Mouse (Mus musculus): ENCODE data around the gene Dcpp2.
"Not testable (repeated sequence)": the region's sequence is repeated elsewhere in the genome, so short reads cannot be mapped to it uniquely, and the experiment has no call there.

Gene Dcpp2

DNA sequence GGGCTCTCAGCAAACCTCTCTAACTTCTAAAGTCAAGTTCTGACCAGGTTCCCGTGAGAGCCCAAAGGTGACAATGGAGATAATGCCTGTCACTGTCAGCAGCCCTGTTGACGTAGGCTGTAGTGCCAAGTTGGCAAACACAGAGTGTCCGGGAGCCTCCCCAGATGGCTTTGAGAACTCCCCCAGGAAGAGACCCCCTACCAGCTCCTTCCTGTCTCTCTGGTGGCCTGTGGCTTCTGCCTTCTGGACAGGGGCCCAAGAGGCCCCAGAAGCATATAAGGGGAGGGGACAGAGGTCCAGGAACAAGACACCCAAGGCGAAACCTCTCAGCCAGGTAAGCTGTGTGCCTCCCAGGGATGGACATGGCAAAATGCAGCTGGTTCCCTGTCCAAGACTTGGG is at the start of gene Dcpp2, which contains the start of gene Dcpp1:
Dcpp2 (plus strand) TSS at position 305 of the 400 bp plus-strand sequence.
Dcpp1 (plus strand) TSS at position 301 of the 400 bp plus-strand sequence.
- not testable (repeated sequence) for DNase-seq (ENCODE audit: low read depth, low spot score)

DNA sequence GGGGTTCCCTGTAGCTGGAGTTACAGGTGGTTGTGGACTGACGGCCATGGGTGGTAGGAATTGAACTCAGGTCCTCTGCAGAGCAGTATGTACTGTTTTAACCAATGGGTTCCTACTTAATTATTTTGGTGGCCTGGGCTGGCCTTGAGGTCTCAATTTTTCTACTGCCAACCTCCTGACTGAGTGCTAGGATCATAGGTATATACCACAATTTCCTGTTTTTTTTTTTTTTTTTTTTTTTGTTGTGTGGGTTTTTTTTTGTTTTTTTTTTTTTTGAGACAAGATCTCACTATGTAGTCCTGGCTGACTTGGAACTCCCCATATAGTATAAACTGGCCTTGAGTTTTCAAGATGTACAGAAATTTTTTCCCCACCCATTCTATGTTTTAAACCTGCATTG is 49.5 kb upstream of the Dcpp2 start:
- DNase-seq (ENCODE audit: low read depth, low spot score): no peak

DNA sequence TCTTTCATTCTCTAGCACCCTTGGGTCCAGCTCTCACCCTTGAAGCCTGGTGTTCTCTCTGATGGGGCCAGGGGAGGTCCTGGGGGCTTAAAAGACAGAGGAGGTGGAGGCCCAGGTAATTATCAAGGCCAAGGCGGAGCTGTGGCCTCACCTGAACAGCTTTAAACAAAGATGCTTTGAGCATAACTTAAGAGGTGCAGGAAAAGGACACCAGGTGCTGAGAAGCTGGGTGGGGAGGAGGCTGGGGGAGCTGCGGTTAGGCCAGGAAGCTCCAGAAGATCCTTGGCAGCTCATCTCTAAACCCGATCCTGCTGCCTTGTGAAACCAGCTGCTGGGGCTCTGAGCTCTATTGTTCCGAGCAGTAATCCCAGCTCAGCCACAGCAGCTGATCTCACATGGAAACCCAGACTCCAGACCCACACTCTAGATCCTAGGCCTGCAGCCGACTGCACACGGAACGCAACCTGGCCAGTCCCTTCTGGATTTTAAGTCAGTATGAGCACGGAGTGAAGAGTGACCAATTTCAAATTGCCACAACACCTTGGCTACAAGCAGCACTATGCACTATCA is 44.6 kb upstream of the Dcpp2 start, which contains the start of gene Prss33:
Prss33 (minus strand) TSS at position 51 of the 570 bp plus-strand sequence.
- DNase-seq (ENCODE audit: low read depth, low spot score): no peak

DNA sequence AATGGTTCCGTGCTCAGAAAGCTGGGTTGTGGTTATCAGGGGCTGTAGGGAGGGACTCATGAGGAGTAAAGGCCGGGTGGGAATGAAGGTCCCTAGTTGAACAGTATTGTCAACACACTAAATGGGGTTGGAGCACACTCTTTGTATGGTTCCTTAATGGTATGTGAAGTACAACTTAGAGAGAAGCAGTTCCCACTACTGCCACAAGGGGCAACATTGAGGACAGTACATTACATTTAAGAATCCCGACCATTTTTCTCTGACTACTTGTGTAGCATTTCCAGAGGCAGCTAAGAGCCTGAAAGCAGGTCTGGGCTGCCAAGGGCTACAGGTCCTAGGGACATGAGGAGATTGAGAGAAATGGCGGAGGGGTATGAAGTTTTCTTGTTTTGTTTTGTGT is 39.5 kb upstream of the Dcpp2 start:
- no peak for DNase-seq (ENCODE audit: low read depth, low spot score)

DNA sequence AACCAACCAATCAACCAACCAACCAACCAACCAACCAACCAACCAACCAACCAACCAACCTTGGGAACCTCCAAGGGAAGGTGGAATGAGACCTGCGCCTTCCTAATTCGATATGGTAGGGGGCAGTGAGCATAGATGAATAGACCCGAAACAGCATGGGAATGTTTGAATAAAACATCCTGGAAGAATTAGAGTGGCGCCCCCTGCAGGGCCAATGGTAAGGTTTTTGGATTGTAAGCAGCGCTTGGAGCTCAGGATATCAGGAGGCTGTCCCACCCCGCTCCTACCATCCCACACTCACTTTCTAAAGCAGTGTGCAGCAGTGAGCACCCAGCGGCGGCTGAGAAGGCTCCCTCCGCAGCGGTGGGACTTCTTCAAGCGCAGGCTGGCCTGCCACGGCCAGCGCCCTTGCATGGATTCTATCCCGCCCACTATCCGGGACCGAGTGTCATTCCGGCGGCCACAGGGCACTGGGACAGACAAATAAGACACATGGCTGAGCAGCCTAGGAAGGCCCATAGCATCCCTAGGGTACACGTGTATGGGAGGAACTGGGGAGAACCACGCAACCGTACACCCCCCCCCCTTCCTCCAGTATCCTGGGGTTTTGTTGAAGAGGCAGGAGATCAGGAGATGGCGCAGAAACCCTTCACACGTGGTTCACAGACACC is 37.4 kb upstream of the Dcpp2 start:
- no peak for DNase-seq (ENCODE audit: low read depth, low spot score)

DNA sequence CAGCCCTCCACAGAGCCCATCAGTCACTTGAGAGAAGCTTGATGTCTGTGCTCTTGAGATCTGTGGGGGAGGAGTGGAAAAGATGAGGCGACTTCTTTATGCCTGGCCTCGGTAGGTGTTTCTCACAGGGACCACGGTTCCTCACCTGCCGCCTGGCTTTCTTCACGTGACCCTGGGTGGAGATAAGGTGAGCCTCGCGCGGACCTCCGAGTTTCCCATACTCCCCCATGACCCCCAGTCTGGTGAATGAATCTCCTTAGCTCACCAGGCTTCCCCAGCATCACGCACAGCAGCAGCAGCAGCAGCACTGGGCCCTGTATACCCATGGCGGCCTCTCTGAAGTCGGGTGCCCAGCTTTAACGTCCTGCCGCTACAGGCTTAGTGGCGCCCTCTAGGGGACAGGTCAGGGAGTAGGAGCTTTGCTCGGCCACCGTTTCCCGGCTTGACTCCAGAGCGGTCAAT is 36.8 kb upstream of the Dcpp2 start, which contains the start of the genes Prss32 and Prss41:
Prss32 (plus strand) TSS at position 44 of the 462 bp plus-strand sequence.
Prss41 (minus strand) TSS at position 361 of the 462 bp plus-strand sequence.
- DNase-seq (ENCODE audit: low read depth, low spot score): no peak

DNA sequence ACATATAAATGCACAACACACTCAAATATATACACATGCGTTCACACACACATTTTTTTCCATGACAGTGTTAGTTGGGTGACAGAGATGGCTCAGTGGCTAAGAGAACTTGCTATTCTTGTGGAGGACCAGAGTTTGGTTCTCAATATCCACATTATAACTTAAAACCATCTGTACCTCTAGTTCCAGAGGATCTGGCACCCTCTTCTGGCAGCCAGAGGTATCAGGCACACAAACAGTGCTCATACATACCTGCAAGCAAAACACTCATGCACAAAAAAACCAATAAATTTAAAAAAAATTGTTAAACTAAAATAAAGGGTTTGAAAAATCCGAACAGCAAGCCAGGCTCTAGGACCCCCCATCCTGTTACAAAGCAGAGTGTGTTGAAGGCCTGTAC is 30.7 kb upstream of the Dcpp2 start:
- no peak for DNase-seq (ENCODE audit: low read depth, low spot score)

DNA sequence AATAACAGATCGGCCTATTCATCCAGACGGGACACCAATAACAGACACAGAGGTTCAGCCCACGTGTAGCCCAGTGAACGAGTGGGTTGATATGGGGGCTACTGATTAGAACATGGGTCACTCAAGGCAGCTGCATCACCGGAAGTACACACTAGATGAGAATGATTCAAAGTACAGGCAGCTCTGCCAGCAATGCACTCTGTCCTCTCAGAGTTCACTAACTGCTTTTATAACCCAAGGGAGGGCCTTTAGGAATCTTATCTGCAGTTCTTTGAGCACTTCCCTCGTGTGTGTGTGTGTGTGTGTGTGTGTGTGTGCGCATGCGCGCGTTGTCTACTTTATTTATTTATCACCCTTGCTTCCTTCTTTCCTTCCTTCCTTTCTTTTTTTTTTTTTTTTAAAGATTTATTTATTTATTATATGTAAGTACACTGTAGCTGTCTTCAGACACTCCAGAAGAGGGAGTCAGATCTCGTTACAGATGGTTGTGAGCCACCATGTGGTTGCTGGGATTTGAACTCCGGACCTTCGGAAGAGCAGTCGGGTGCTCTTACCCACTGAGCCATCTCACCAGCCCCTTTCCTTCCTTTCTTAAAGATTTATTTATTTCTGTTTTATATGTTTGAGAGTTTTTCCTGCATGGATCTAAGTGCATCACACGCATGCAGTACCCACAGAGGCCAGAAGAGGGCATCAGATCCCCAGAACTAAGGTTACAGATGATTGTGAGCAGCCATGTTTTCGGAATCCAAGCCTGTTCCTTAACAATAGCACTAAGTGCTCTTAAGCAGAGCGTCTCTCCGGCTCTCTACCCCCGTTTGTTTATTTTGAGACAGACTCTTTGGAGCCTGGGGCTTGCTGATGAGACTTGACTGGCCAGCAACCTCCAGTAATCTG is 29.6 kb upstream of the Dcpp2 start:
- no peak for DNase-seq (ENCODE audit: low read depth, low spot score)

DNA sequence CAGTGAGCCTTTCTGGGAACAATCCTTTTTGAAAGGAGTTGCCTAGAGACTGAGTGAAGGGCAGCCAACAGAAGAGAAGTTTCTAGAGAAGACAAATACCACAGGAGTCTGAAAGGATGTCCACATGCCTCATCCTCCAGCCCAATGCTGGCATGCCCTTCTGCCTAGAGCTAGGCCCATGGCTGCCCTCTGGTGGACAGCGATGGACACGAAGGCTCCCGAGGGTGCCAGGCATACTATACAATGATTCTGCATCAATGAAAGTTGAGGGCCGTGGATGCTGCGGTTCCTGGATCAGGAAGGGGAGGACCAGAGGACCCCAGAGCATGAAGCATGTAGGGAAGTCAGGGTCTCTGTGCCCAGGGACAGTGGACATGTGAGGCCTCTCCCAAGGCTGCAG is 27.4 kb upstream of the Dcpp2 start:
- no peak for DNase-seq (ENCODE audit: low read depth, low spot score)

DNA sequence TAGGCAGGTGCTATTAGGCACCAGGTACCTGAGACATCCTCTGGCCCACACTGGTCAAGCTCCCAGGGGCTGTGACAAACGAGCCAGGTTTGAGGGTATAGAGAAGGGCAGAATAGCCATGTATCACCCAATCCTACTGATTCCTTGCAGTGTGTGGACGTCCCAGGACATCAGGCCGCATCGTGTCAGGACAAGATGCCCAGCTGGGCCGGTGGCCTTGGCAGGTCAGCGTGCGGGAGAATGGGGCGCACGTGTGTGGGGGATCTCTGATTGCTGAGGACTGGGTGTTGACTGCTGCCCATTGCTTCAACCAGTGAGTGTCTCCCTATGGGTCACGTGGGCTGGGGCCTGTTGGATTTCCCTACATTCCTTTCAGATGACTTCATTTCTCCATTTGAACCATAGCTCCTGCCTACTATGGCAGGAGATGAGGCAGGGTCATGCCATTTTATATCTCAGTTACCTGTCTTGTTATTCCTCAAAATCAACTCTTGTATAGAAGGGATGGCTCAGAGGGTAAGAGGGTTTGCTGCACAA is 26.4 kb upstream of the Dcpp2 start:
- no peak for DNase-seq (ENCODE audit: low read depth, low spot score)

DNA sequence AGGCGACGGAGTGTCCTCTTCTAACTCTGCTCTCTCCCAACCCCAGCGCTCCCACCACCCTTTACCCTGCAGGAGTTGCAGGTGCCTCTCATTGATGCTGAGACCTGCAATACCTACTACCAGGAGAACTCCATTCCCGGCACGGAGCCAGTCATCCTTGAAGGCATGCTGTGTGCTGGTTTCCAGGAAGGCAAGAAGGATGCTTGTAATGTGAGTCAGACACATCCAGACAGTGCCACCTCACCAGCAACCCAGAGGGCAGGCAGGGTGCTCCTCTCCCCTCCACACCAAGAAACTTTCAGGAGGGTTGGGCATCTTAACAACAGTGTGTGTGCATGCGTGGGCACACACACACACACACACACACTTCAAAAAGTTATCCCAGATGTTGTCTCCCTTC is 23.5 kb upstream of the Dcpp2 start:
- DNase-seq (ENCODE audit: low read depth, low spot score): no peak

DNA sequence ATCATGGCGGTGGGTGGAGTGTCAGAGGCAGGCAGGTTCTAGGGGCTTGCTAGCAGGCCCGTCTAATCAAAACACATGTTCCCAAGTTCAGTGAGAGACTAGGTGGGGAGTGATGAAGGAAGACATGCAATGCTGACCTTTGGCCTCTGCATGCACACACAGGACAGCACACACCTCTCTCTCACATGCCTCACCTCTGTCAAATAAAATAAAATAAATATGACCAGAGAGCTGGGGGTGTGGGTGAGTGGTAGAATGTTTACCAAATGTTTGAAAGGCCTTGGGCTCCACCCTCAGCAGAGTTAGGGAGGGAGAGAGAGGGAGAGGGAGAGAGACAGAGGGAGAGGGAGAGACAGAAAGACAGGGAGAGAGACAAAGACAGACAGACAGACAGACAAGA is 22.8 kb upstream of the Dcpp2 start:
- no peak for DNase-seq (ENCODE audit: low read depth, low spot score)

DNA sequence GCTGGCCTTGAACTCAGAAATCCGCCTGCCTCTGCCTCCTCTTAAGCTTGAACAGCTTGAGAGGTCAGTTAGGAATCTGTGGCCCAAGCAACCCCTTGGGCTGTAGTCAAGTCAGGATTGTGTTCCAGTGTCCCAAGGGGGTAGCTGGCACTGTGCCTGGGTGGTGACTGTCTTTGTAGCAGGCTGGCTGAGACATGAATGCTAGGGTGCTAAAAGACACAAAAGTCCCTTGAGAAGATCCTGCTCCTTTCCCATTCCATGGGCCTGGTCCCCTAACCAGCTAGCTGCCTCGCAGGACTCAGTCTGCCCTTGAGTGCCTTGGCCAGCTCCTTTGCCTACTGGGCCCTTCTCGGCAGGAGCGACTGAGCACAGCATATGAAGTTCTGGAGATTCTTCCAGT is 17.8 kb upstream of the Dcpp2 start:
- DNase-seq (ENCODE audit: low read depth, low spot score): no peak

DNA sequence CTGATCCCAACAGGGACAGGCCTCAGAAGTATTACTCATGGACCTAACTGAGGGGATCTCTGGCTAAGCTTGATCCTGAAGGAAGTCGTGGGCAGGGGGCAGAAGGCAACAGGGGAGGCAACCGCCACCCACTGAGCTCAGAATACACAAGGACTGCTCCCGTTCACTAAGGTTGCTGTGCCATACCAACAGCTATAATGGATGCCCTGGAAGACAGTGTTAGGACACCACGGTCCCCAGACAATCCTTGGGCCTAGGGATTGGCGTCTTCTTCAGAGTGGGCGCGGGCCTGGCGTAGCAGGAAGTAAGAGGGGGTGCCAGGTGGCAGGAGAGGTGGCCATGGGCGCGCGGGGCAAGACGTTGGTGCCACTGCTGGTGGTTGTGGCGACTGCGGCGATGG is 12.9 kb upstream of the Dcpp2 start, which contains the start of gene Prss21:
Prss21 (plus strand) TSS at position 301 of the 400 bp plus-strand sequence.
- DNase-seq (ENCODE audit: low read depth, low spot score): no peak

DNA sequence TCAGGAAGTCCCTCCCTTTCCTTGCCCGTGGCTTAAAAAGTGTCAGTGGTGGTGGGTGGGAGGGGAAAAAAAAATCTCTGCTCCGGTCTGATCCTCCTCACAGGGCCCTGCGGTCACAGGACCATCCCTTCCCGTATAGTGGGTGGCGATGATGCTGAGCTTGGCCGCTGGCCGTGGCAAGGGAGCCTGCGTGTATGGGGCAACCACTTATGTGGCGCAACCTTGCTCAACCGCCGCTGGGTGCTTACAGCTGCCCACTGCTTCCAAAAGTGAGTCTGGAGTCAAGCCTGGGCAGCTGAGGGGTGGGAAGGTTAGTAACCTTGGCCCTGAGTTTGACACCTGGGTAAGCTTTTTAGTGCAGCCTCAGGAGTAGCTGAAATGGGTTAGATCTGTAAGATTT is 12.2 kb upstream of the Dcpp2 start:
- no peak for DNase-seq (ENCODE audit: low read depth, low spot score)

DNA sequence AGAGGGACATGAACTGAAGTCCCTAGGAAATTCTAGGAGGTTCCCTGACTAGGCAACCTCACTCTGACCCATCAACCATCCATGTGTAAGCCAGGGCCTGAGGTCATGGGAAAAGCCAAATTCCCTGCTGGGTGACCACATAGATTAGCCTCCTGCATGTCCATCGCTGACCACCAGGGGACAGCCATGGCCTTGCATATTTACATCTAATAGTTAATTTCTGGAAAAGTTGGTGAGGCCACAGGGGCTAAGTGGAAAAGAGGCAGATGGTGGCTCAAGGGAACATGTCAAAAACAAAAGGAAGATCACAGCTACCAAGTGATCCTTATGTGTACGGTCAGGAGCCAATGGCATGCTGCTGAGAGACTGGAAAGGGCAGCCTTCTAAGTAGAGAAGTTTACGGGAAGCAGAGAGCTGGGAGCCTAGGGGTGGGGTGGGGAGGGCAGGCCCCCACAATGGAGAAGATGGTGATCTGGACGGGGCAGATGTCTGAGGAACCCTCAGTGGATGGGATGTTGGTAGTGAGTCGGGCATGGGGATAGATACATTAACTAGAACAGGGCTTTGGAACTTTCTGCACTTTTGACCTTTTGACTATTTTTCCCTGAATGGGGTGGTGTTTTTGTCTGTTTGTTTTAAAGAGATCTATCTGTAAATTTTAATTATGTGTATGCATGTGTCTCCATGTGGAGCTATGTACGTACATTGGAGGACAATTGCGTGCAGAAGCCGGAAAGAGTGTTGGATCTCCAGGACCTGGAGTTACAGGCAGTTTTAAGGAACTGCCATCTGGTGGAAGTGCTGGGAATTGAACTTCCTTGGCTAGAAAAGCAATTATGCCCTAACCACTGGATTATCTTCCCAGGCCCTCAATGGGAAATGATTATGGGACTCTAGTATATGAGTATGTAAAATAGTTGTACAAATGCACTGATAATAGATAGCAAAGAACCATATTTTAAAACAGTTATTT is 6.5 kb upstream of the Dcpp2 start:
- DNase-seq (ENCODE audit: low read depth, low spot score): peak; percentile 26

DNA sequence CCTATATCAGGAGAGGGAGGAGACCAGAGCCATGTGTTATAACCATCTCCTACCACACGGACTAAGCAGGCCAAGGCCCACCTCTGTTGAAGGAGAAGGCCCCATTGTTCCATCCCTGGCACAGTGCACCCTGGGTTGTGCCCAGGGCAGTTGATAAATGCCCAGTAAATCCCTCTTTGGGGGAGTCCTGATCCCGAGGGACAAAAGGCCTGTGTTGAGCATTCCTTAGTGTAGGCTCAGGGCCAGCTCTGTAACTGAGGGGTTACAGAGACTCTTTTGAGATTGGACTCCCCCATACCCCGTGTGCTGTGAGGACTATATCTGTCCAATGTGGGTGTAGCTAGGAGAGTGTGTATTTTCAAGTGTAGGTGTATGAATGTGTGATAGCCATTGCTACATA is 3.9 kb upstream of the Dcpp2 start:
- DNase-seq (ENCODE audit: low read depth, low spot score): no peak

DNA sequence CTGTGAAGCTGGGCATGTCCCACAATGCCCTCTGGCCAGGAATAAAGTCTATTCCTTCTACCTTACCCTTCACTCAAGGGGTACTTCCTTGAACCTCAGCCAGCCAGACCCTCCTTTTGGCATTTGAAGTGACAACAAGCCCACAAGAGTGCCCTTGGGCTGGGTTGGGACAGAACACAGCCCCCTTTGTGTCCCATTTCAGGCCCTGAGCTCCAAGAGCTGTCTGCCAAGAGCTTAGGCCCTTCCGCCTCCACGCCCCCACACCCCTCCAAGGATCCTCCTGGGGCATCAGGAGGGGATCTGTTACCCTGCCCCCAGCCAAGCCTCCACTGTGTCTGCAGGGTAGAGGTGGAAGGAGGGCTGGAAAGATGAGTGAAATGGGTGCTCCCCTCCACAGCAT is 3.5 kb upstream of the Dcpp2 start:
- DNase-seq (ENCODE audit: low read depth, low spot score): no peak

DNA sequence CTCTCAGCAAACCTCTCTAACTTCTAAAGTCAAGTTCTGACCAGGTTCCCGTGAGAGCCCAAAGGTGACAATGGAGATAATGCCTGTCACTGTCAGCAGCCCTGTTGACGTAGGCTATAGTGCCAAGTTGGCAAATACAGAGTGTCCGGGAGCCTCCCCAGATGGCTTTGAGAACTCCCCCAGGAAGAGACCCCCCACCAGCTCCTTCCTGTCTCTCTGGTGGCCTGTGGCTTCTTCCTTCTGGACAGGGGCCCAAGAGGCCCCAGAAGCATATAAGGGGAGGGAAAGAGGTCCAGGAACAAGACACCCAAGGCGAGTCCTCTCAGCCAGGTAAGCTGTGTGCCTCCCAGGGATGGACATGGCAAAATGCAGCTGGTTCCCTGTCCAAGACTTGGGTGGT is 36.5 kb downstream of the Dcpp2 start, which contains the start of gene Dcpp3:
Dcpp3 (plus strand) TSS at position 301 of the 400 bp plus-strand sequence.
- DNase-seq (ENCODE audit: low read depth, low spot score): not testable (repeated sequence)

DNA sequence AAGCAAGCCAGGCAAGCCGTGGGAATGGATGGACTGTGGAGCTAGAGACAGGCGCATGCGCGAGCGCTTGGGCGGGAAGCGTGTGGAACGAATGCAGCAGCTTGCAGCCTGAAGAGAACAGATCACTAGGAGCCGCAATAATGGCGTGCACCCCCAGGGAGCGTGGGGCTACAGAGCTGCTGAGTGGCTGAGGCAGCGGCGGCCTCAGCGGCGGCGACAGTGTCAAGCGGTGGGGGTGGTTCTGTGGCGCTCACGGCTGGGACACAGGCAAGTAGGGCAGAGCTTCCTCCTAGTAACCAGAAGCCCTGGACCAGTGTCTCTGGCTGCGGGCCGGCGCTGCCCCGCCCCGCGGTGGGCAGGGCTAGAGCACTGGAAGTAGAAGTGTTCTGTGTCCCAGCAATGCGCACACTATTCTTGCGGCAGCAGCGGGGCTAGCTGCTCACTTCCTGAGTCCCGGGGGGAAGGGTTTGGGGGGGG is 43.9 kb downstream of the Dcpp2 start:
- DNase-seq (ENCODE audit: low read depth, low spot score): peak; percentile 85
